Mouse (Mus musculus) lung, postnatal 0 days (tissue): ENCODE data around the gene Flnc. TPM values are rescaled to one million over a fixed set of nuclear protein-coding genes. Genes with fewer than 3 reads are reported as not detected.

Experiments
- ATAC-seq: fragments of 200-750 bp; cut with Nextera tagmentation; 2 replicates; pipeline ENCODE4 v1.8.0; 2017; ENCODE audit warnings: moderate library complexity
- DNase-seq: peaks from one replicate; pipeline ENCODE4 v3.0.0-alpha.2; 2016; ENCODE audit warnings: low spot score
- H3K27ac ChIP-seq: fragments of 300-500 bp; sonication (generic); 2 replicates; pipeline ENCODE4 v1.5.1; 2014; ENCODE audit warnings: antibody characterized with exemption, mild to moderate bottlenecking, low read length, mixed read lengths
- H3K27me3 ChIP-seq: fragments of 300-500 bp; sonication (generic); replicated peaks from 2 replicates; pipeline ENCODE4 v1.6.1; 2014; ENCODE audit warnings: low read length, mixed read lengths; ENCODE audit not compliant: insufficient read depth
- H3K36me3 ChIP-seq: fragments of 300-500 bp; sonication (generic); 2 replicates; pipeline ENCODE4 v1.6.1; 2014; ENCODE audit warnings: low read length, mixed read lengths; ENCODE audit not compliant: insufficient read depth
- H3K4me1 ChIP-seq: fragments of 300-500 bp; sonication (generic); 2 replicates; pipeline ENCODE4 v1.6.1; 2014; ENCODE audit warnings: antibody characterized with exemption, low read depth, low read length, mixed read lengths; ENCODE audit not compliant: insufficient read depth
- H3K4me2 ChIP-seq: fragments of 300-500 bp; sonication (generic); replicated peaks from 2 replicates; pipeline ENCODE4 v1.6.1; 2014; ENCODE audit warnings: low read depth, mild to moderate bottlenecking, low read length, moderate library complexity, mixed read lengths
- H3K4me3 ChIP-seq: fragments of 300-500 bp; sonication (generic); 2 replicates; pipeline ENCODE4 v1.5.1; 2014; ENCODE audit warnings: low read depth, low read length
- H3K9ac ChIP-seq: fragments of 300-500 bp; sonication (generic); replicated peaks from 2 replicates; pipeline ENCODE4 v1.6.1; 2014; ENCODE audit warnings: low read depth, mild to moderate bottlenecking
- H3K9me3 ChIP-seq: fragments of 300-500 bp; sonication (generic); 2 replicates; pipeline ENCODE4 v1.6.1; 2016; ENCODE audit warnings: low read length, mixed read lengths
- CTCF ChIP-seq: IDR thresholded peaks from 2 replicates; pipeline ENCODE4 v1.5.1; 2016; ENCODE audit warnings: antibody characterized with exemption, mild to moderate bottlenecking
- EP300 ChIP-seq: IDR thresholded peaks from 2 replicates; pipeline ENCODE4 v1.6.1; 2016; ENCODE audit warnings: antibody characterized with exemption, mild to moderate bottlenecking, control low read depth
- WGBS: fragments of 180-500 bp; shearing (Covaris S2); extraction: QIAGEN DNeasy Blood & Tissue Kit; methylation state at CpG from one replicate; pipeline ENCODE4 v1.1.7; 2014; 5-methylcytosine and 5-hydroxymethylcytosine counted together
- microRNA-seq: library from miRNA; unstranded; fragments of <30 nt; microRNA quantifications from one replicate; pipeline ENCODE4, GENCODE M21; 2016
- polyA plus RNA-seq: library from polyadenylated mRNA; unstranded; fragments of >200 nt; fragmentation: Nextera tagmentation; extraction: Ambion mirVana; gene quantifications from 2 replicates; pipeline ENCODE4 v1.2.1, GENCODE M21; 2015

The Flnc gene
- polyA plus RNA-seq, 1 experiment from 2014 or later, result 1.2 TPM

GRCm38 (mm10) chr6:29505493-29505892, 72.4 kb downstream of the Flnc start:
- Histone ChIP-seq H3K27ac (no peak overlapping the region), H3K4me1 (no peaks in the 10 kb centered on the region; the same call in 1 of the 2 replicates), H3K9me3 (no peaks in the 10 kb centered on the region), H3K36me3 (no peaks in the 10 kb centered on the region), H3K27me3 (peaks cover 3% of the 10 kb centered on the region; the same call in 1 of the 2 replicates), H3K4me2 (no peak overlapping the region), H3K4me3 (no peak overlapping the region), H3K9ac (no peak overlapping the region)
- 81% methylated on average over 5 of the region's 5 CpGs for WGBS
- DNase-seq, result no peak
- ATAC-seq, result no peak
- no peak for TF ChIP-seq EP300
- TF ChIP-seq CTCF, result peak; percentile 27

GRCm38 (mm10) chr6:29506834-29507233, 73.8 kb downstream of the Flnc start:
- ATAC-seq (no peak), DNase-seq (no peak)
- TF ChIP-seq CTCF (no peak), EP300 (no peak)
- Histone ChIP-seq H3K27me3 (peaks cover 3% of the 10 kb centered on the region; the same call in 1 of the 2 replicates), H3K9ac (no peak overlapping the region), H3K4me3 (no peak overlapping the region), H3K27ac (no peak overlapping the region), H3K4me2 (peak overlapping the region; percentile 66), H3K4me1 (no peaks in the 10 kb centered on the region; the same call in 1 of the 2 replicates), H3K36me3 (no peaks in the 10 kb centered on the region), H3K9me3 (no peaks in the 10 kb centered on the region)
- 27% methylated on average over 8 of the region's 8 CpGs for WGBS

- peak; percentile 48 for ATAC-seq
- no peak within 1 kb of the TSS for H3K9ac ChIP-seq
- no peaks in the 10 kb centered on the region for H3K9me3 ChIP-seq
- H3K27ac ChIP-seq, result no peak within 1 kb of the TSS
- peak; percentile 42 for DNase-seq
- H3K4me1 ChIP-seq, result peaks cover 1% of the 10 kb centered on the region; the same call in 1 of the 2 replicates
- WGBS, result under 1% methylated on average over 42 of the region's 47 CpGs
- TF ChIP-seq EP300 (no peak), CTCF (no peak)
- H3K36me3 ChIP-seq, result no peaks in the 10 kb centered on the region
- peaks cover 3% of the 10 kb centered on the region; the same call in 1 of the 2 replicates for H3K27me3 ChIP-seq
- peak within 1 kb of the TSS; percentile 42 for H3K4me3 ChIP-seq
- H3K4me2 ChIP-seq, result peak within 1 kb of the TSS; percentile 66
Measured at GRCm38 (mm10) chr6:29507447-29508309, 74.6 kb downstream of the Flnc start, which contains the start of gene Kcp. TSS of gene Kcp (minus strand) at chr6:29507952.

GRCm38 (mm10) chr6:29509086-29509485, 76.0 kb downstream of the Flnc start:
- peaks cover 3% of the 10 kb centered on the region; the same call in 1 of the 2 replicates for H3K27me3 ChIP-seq
- DNase-seq (no peak), ATAC-seq (no peak)
- no peak for TF ChIP-seq EP300
- no peak overlapping the region for H3K4me3 ChIP-seq
- H3K4me2 ChIP-seq, result no peak overlapping the region
- H3K4me1 ChIP-seq, result peaks cover 4% of the 10 kb centered on the region; the same call in 1 of the 2 replicates
- no peak overlapping the region for H3K9ac ChIP-seq
- H3K27ac ChIP-seq, result no peak overlapping the region
- no peaks in the 10 kb centered on the region for H3K36me3 ChIP-seq
- H3K9me3 ChIP-seq, result no peaks in the 10 kb centered on the region
- WGBS, result 41% methylated on average over 2 of the region's 2 CpGs

Small RNA genes within 50 kb of the gene (microRNA-seq; reads per million reads assigned to microRNA genes)
- not detected for gene Gm26220
- gene Gm44354, result not detected

Other genes starting within 250 kb of the Flnc start
- 93.8 and 106 TPM in 2 replicates for gene Impdh1, start 216.9 kb upstream of the Flnc start, polyA plus RNA-seq
- 126 and 150 TPM in 2 replicates for gene Hilpda, start 160.8 kb upstream of the Flnc start, polyA plus RNA-seq
- 0.79 and 1.2 TPM in 2 replicates for gene Fam71f2, start 153.7 kb upstream of the Flnc start, polyA plus RNA-seq
- gene Fam71f1, start 114.1 kb upstream of the Flnc start, polyA plus RNA-seq, result not detected in 2 replicates
- 232 and 238 TPM in 2 replicates for gene Calu, start 85.2 kb upstream of the Flnc start, polyA plus RNA-seq
- 0.30 and 0.56 TPM in 2 replicates for gene Opn1sw, start 44.8 kb upstream of the Flnc start, polyA plus RNA-seq
- gene Ccdc136, start 36.9 kb upstream of the Flnc start, polyA plus RNA-seq, result 3.0 and 4.6 TPM in 2 replicates
- 264 and 293 TPM in 2 replicates for gene Atp6v1f, start 34.5 kb downstream of the Flnc start, polyA plus RNA-seq
- gene Atp6v1fnb, start 38.2 kb downstream of the Flnc start, polyA plus RNA-seq, result not detected in 2 replicates
- 4.0 and 4.8 TPM in 2 replicates for gene Kcp, start 74.7 kb downstream of the Flnc start, polyA plus RNA-seq
- 8.5 and 8.6 TPM in 2 replicates for gene Irf5, start 93.4 kb downstream of the Flnc start, polyA plus RNA-seq
- gene Tnpo3, start 176.6 kb downstream of the Flnc start, polyA plus RNA-seq, result 38.3 and 39.5 TPM in 2 replicates